Mouse (Mus musculus) myocyte (in vitro differentiated cells): Measurements from ENCODE around the gene Scn11a. TPM values are rescaled to one million over a fixed set of nuclear protein-coding genes. Genes with fewer than 3 reads are reported as not detected.

ENCODE experiments used
- H3K27me3 ChIP-seq: one replicate; pipeline ENCODE4 v1.6.1; 2011; ENCODE audit not compliant: control insufficient read depth, insufficient read depth, insufficient read length
- H3K36me3 ChIP-seq: one replicate; pipeline ENCODE4 v1.6.1; 2011; ENCODE audit not compliant: control insufficient read depth, insufficient read depth
- H3K4me2 ChIP-seq: one replicate; pipeline ENCODE4 v1.6.1; 2011; ENCODE audit warnings: low read depth, control low read depth
- H3K4me3 ChIP-seq: one replicate; pipeline ENCODE4 v1.5.1; 2011; ENCODE audit warnings: mild to moderate bottlenecking, control low read depth, moderate library complexity
- H3K79me2 ChIP-seq: one replicate; pipeline ENCODE4 v1.6.1; 2011; ENCODE audit not compliant: control insufficient read depth, insufficient read depth
- H3ac ChIP-seq: one replicate; pipeline ENCODE4 v1.6.1; 2011; ENCODE audit not compliant: control insufficient read depth, insufficient read length
- CEBPB ChIP-seq: IDR thresholded peaks from 2 replicates; pipeline ENCODE4 v1.6.1; 2011; ENCODE audit warnings: mild to moderate bottlenecking, moderate library complexity; ENCODE audit not compliant: poor library complexity, insufficient read depth, severe bottlenecking
- E2F4 ChIP-seq: IDR thresholded peaks from one replicate; pipeline ENCODE4 v1.6.1; 2011; ENCODE audit warnings: mild to moderate bottlenecking, control low read depth, moderate library complexity; ENCODE audit not compliant: insufficient read depth
- MAX ChIP-seq: IDR thresholded peaks from one replicate; pipeline ENCODE4 v1.6.1; 2011; ENCODE audit warnings: low read depth, mild to moderate bottlenecking, control low read depth
- MYOD1 ChIP-seq, 3 experiments: IDR thresholded peaks; one replicate each; pipeline ENCODE4 v1.6.1; 2011; ENCODE audit warnings: control low read depth in 2 of 3, low read depth in 2 of 3, mild to moderate bottlenecking in 2 of 3, moderate library complexity in 1 of 3; ENCODE audit not compliant: insufficient read length in 2 of 3, control insufficient read depth in 1 of 3
- MYOG ChIP-seq, 3 experiments: IDR thresholded peaks; one replicate each; pipeline ENCODE4 v1.6.1; 2011; ENCODE audit warnings: control low read depth in 2 of 3, low read depth in 2 of 3, mild to moderate bottlenecking in 2 of 3; ENCODE audit not compliant: insufficient read length in 2 of 3, control insufficient read depth in 1 of 3, insufficient read depth in 1 of 3
- POLR2A ChIP-seq: IDR thresholded peaks from one replicate; pipeline ENCODE4 v1.6.1; 2011; ENCODE audit warnings: low read depth, mild to moderate bottlenecking, control low read depth, moderate library complexity; ENCODE audit not compliant: insufficient read length
- POLR2AphosphoS2 ChIP-seq: IDR thresholded peaks from one replicate; pipeline ENCODE4 v1.6.1; 2011; ENCODE audit warnings: low read depth, control low read depth; ENCODE audit not compliant: insufficient read length
- REST ChIP-seq: IDR thresholded peaks from one replicate; pipeline ENCODE4 v1.6.1; 2011; ENCODE audit warnings: mild to moderate bottlenecking, control low read depth, moderate library complexity; ENCODE audit not compliant: insufficient read depth, insufficient read length
- SRF ChIP-seq: IDR thresholded peaks from one replicate; pipeline ENCODE4 v1.6.1; 2011; ENCODE audit warnings: low read depth; ENCODE audit not compliant: control insufficient read depth, insufficient read length
- TCF12 ChIP-seq: IDR thresholded peaks from one replicate; pipeline ENCODE4 v1.6.1; 2011; ENCODE audit warnings: mild to moderate bottlenecking, control low read depth; ENCODE audit not compliant: poor library complexity, insufficient read depth, severe bottlenecking
- TCF3 ChIP-seq: IDR thresholded peaks from one replicate; pipeline ENCODE4 v1.6.1; 2011; ENCODE audit warnings: low read depth, control low read depth; ENCODE audit not compliant: insufficient read length
- USF1 ChIP-seq: IDR thresholded peaks from one replicate; pipeline ENCODE4 v1.6.1; 2011; ENCODE audit warnings: low read depth, mild to moderate bottlenecking, control low read depth, moderate library complexity
- polyA plus RNA-seq: library from polyadenylated mRNA; unstranded; fragments of >200 nt; fragmentation: generic; extraction: Trizol; gene quantifications from one replicate; pipeline ENCODE4 v1.2.1, GENCODE M21; 2012; ENCODE audit warnings: missing spikeins

Gene Scn11a
- polyA plus RNA-seq, 1 experiment, result 0.01 TPM

DNA sequence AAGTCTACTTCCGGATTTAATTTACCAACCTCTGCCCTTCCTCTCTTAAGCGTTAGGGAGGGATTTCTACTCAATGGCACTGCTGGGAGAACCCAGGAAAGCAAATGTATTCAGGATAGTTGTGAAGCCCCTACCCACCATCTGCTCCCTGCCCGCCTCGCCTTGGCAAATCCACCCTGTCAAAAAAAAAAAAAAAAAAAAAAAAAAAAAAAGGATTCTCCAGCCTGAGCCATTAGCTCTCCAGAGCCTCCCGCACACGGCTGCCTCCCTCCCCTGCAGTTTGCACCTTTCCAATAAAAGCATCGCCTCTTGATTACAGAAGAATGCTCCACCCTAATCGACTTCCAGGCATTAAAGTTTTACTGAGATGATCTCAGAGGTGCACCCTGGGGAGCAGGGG is 24.0 kb upstream of the Scn11a start:
- TF ChIP-seq REST, result no peak
- no peak for TF ChIP-seq POLR2AphosphoS2
- no peak for TF ChIP-seq MAX
- no peak for TF ChIP-seq MYOG (IDR thresholded peaks at IDR 0.05; ENCODE audit: control insufficient read depth in 1 of 3, insufficient read depth in 1 of 3, insufficient read length in 2 of 3, low read depth in 2 of 3)
- TF ChIP-seq SRF, result no peak
- Histone ChIP-seq H3K36me3 (no peaks in the 10 kb centered on the region), H3K4me2 (no peak overlapping the region), H3K79me2 (no peaks in the 10 kb centered on the region), H3K27me3 (peaks cover 31% of the 10 kb centered on the region), H3K4me3 (no peak overlapping the region), H3ac (no peak overlapping the region)

- Histone ChIP-seq H3K27me3 (peaks cover 31% of the 10 kb centered on the region), H3K4me2 (no peak overlapping the region), H3ac (no peak overlapping the region), H3K79me2 (no peaks in the 10 kb centered on the region), H3K36me3 (no peaks in the 10 kb centered on the region), H3K4me3 (no peak overlapping the region)
- TF ChIP-seq MAX, result no peak
- no peak for TF ChIP-seq CEBPB
- TF ChIP-seq TCF3, result no peak
Observed at GRCm38 (mm10) chr9:119848671-119849070, 23.4 kb upstream of the Scn11a start.

DNA sequence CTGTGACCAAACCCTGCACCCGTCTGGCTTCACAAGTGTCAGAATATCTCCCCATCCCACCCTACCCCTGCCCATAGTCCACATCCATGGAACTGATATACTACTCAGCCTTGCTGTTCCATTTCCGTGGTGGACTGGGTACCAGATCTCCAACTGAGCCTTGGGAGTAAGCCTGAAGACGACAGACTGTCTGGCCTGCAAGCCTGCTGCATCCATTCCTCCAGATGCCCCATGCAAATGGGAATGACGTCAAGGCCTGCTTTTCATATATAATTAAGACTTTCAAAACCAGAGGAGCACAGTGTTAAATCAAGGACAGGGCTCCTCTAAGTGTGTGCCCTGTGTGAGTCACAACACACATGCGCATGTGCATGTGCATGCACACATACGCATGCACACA is 21.9 kb upstream of the Scn11a start:
- no peak for TF ChIP-seq MYOG (IDR thresholded peaks at IDR 0.05; ENCODE audit: control insufficient read depth in 1 of 3, insufficient read depth in 1 of 3, insufficient read length in 2 of 3, low read depth in 2 of 3)
- no peak for TF ChIP-seq TCF12
- TF ChIP-seq REST, result no peak
- TF ChIP-seq POLR2AphosphoS2, result no peak
- TF ChIP-seq CEBPB, result no peak
- no peak for TF ChIP-seq SRF
- no peak for TF ChIP-seq MYOD1 (IDR thresholded peaks at IDR 0.05; ENCODE audit: control insufficient read depth in 1 of 3, insufficient read length in 2 of 3, low read depth in 2 of 3)
- TF ChIP-seq TCF3, result no peak
- no peak for TF ChIP-seq POLR2A
- TF ChIP-seq E2F4, result no peak
- TF ChIP-seq MAX, result no peak
- no peak for TF ChIP-seq USF1
- Histone ChIP-seq H3K36me3 (no peaks in the 10 kb centered on the region), H3K4me2 (no peak overlapping the region), H3K79me2 (no peaks in the 10 kb centered on the region), H3ac (no peak overlapping the region), H3K4me3 (no peak overlapping the region), H3K27me3 (peaks cover 31% of the 10 kb centered on the region)

DNA sequence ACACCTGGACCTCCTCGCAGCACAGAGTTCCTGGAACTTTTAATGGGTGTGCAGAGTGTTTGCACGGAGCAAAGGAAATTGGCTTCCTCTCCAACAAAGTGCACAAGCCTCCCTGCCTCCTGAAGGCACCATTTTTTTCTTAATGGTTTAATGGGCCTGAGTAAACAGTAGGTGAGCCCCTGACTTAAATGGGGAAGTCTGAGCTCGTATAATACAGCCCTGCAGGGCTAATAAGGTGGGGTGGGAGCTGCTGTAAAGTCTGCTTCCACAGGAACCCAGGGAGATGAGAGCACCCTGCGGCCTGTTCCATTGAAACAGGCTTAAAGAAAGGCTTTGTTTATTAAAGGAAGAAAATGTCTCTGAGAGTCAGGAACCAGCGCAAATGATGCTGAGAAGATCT is 19.5 kb upstream of the Scn11a start:
- Histone ChIP-seq H3K36me3 (no peaks in the 10 kb centered on the region), H3K4me3 (no peak overlapping the region), H3K4me2 (no peak overlapping the region), H3K79me2 (no peaks in the 10 kb centered on the region), H3ac (no peak overlapping the region), H3K27me3 (peaks cover 29% of the 10 kb centered on the region)
- no peak for TF ChIP-seq TCF12
- no peak for TF ChIP-seq POLR2AphosphoS2
- TF ChIP-seq MAX, result no peak
- no peak for TF ChIP-seq E2F4
- TF ChIP-seq SRF, result no peak
- no peak for TF ChIP-seq MYOD1 (IDR thresholded peaks at IDR 0.05; ENCODE audit: control insufficient read depth in 1 of 3, insufficient read length in 2 of 3, low read depth in 2 of 3)
- no peak for TF ChIP-seq POLR2A
- TF ChIP-seq REST, result no peak
- no peak for TF ChIP-seq MYOG (IDR thresholded peaks at IDR 0.05; ENCODE audit: control insufficient read depth in 1 of 3, insufficient read depth in 1 of 3, insufficient read length in 2 of 3, low read depth in 2 of 3)
- no peak for TF ChIP-seq USF1
- no peak for TF ChIP-seq CEBPB

GRCm38 (mm10) chr9:119843549-119843948 is 18.3 kb upstream of the Scn11a start:
- H3ac ChIP-seq, result no peak overlapping the region
- no peaks in the 10 kb centered on the region for H3K36me3 ChIP-seq
- H3K4me3 ChIP-seq, result no peak overlapping the region
- H3K79me2 ChIP-seq, result no peaks in the 10 kb centered on the region
- no peak overlapping the region for H3K4me2 ChIP-seq
- TF ChIP-seq SRF (no peak), TCF12 (no peak), POLR2A (no peak), MYOG (IDR thresholded peaks at IDR 0.05; ENCODE audit: control insufficient read depth in 1 of 3, insufficient read depth in 1 of 3, insufficient read length in 2 of 3, low read depth in 2 of 3) (no peak), POLR2AphosphoS2 (no peak), REST (no peak), E2F4 (no peak), MYOD1 (IDR thresholded peaks at IDR 0.05; ENCODE audit: control insufficient read depth in 1 of 3, insufficient read length in 2 of 3, low read depth in 2 of 3) (no peak), CEBPB (no peak), MAX (no peak), TCF3 (no peak), USF1 (no peak)
- H3K27me3 ChIP-seq, result peaks cover 19% of the 10 kb centered on the region
